Mouse (Mus musculus): ENCODE results near the gene Uchl4.
A peak's percentile ranks its signal among the peaks of the same experiment; 100 is the strongest.

Gene Uchl4

DNA sequence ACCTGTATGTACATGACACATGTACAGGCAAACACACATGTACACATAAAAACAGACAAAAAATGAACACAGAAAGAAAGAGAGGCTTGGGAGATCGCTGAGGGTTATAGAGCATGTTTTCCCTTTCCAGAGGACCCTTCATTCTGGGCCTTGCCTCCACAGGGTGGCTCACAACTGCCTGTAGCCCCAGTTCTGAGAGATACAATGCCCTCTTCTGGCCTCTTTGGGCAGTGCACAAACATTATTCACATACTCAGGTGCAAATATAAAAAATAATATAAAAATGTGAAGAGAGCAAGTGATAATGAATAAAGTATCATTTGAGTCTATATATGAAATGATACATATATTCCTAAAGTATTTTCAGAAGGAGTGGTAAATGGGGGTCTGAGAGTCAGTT is 39.9 kb downstream of the Uchl4 start:
- DNase-seq (ENCODE audit: low spot score), result no peak

DNA sequence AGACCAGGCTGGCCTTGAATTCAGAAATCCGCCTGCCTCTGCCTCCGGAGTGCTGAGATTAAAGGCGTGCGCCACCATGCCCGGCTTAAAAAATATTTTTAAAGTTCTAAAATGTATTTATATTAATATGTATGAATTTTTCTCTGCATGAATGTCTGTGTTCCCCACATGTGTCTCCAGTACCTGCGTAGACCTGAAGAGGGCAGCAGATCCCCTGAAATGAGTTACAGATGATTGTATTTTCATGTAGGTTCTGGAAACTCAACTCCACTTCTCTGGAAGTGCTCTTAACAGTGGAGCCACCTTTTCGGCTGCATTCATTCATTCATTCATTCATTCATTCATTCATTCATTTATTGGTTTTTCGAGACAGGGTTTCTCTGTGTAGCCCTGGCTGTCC is 42.7 kb downstream of the Uchl4 start:
- peak; percentile 45 for DNase-seq (ENCODE audit: low spot score)

DNA sequence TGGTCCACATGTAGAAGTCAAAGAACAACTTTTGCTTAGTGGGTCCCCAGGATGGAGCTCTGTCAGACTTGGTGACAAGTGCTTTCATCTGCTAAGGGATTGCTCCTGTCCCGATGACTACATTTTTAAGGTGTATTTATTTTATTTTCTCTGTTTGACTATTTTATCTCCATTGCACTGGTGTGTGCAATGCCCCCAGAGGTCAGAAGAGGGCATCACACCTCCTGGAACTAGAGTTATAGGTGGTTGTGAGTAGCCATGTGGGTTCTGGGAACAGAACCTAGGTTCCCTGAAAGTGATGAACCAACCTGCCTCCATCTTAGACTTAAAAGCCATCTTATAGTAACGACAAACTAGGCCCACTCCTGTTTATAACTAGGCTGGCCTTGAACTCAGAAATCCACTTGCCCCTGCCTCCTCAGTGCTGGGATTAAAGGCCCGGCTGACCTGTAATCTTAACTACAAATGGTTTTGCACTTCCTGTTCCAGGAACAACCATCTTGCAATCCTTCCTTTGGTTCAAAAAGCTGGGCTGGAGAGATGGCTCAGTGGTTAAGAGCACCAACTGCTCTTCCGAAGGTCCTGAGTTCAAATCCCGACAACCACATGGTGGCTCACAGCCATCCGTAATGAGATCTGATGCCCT is 43.8 kb downstream of the Uchl4 start:
- DNase-seq (ENCODE audit: low spot score), result no peak

DNA sequence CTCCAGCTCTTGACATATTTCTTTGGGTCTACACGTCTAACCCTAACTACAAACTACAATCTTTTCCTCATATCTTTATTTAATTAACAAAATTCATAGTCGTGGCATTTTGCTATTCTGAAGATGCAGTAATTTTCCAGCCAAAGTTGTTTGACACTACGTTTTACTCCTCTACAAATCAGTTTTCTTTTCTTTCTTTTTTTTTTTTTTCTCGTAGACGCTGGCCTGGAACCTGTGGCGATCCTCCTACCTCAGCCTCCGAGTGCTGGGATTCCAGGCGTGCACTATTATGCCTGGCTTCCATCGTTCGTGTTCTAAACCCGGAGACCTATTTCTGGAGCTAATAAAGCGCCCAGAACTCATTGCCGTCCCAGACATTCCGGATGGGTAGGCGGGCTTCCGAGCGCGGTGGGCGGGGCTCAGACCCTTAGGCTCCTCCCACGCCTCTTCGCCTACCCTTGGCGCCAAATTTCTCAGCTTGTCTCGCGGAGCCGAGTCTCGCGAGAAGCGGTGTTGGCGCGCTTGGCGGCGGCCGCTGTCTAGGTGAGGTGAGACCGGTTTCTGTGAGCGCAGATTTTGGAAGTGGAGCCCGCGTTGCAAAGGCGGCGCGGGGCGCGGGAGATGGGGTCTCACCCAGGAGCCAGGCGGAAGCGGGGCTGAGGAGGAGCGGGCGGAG is 46.2 kb downstream of the Uchl4 start, which contains the start of gene Tipin:
Tipin (plus strand) TSS at position 477 of the 676 bp plus-strand sequence.
- peak; percentile 94 for DNase-seq (ENCODE audit: low spot score)

DNA sequence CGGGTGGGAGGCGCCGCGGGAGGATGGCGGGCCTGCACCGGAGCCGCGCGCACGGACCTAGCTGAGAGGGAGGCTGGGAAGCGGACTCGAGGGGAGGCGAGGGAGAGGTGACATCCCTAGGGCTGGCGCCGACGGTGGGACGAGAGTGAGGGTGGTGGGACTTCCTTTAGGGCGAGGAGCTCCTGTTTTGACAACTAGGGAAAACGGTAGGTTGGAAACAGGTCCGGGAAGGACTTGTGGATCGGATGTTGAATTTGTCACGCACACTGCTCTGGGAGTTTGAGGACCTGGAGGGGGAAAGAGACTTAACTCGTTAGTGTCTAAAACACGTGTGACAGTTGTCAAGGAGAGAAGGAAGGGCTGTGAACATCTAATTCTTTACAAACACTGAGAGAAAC is 46.8 kb downstream of the Uchl4 start:
- DNase-seq (ENCODE audit: low spot score), result no peak

DNA sequence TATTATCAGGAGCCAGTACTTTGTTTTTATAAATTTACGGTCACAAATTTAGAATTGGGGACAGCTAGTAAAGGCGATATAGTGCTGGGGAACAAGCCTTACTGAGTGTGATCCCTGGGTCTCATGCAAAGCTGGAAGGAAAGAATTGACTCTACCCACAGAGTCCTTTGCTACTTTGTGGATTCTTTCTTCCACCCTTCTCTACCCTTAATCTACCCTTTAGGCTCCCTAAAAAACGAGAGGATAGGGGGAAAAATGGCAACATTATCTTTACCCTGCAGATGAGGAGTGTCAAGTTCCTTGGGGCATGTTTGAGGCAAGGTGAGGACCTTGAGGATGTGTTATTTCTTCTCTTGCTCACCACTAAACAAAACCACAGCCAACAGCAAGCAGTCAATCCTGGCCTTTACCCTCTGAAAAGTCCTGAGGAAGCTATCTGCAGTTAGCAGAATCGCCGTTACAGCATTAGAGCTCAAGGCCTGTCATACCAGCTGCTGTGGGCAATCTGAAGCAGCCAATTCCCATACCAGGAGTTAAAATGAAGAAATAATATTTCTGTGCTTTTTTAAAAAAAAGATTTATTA is 47.5 kb downstream of the Uchl4 start:
- no peak for DNase-seq (ENCODE audit: low spot score)

Measured in testis, postnatal 14 days (tissue).